Mouse (Mus musculus) monocyte, adult 59 days (primary cell): ENCODE results near the gene Pgm1. TPM values are rescaled to one million over a fixed set of nuclear protein-coding genes. Genes with fewer than 3 reads are reported as not detected.

Experiments
- total RNA-seq, 2 experiments: library from RNA; stranded (reverse); gene quantifications; one replicate each; pipeline ENCODE4 v1.2.4; 2023

Pgm1 gene
- total RNA-seq = 10 to 100 TPM; 14.3 to 15.1 TPM

DNA sequence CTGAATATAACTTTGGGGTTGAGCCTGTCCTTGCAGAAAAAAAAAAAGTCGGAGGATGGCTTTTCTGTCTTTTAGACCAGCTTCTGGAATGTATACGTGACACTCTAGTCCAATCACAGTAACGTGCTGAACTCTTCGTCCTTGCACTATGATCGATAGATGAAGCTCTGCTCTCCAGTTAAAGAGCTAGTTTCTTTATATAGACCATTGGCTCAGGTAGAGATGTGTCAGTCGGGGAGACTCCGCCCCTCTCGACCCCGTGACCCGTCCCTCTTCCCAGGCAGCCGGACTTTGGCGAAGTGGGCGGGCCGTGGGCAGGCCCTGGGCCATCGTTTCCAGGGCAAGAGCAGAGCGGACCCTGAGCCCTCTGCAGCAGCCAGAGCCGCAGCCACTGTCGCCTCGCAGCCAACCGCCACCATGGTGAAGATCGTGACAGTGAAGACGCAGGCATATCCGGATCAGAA lies at the start of gene Pgm1:
Pgm1 (plus strand) TSS at position 266 of the 464 bp plus-strand sequence.

GRCm38 (mm10) chr4:99929613-99930517 lies 651 bp downstream of the Pgm1 start, which contains the start of gene Itgb3bp:
Gene Itgb3bp (minus strand): TSS chr4:99929813.

Other genes starting within 250 kb of the Pgm1 start
- 1 to 10 TPM; 6.6 to 7.6 TPM for gene Alg6, start 213.8 kb upstream of the Pgm1 start, total RNA-seq
- gene Efcab7, start 100.2 kb upstream of the Pgm1 start, total RNA-seq = 1 to 10 TPM; 1.5 to 2.5 TPM
- gene Itgb3bp, start 399 bp downstream of the Pgm1 start, total RNA-seq = 1 to 10 TPM; 1.2 to 2.6 TPM
- not detected for gene Ror1, start 166.4 kb downstream of the Pgm1 start, total RNA-seq